Mouse (Mus musculus) bone marrow, adult 2 months (tissue): Measurements from ENCODE around the gene Gramd1b.

Source experiments
- CTCF ChIP-seq: fragments of 200-500 bp; IDR thresholded peaks from 2 replicates; pipeline ENCODE4 v1.5.1; 2011; ENCODE audit warnings: low read length, control low read depth; ENCODE audit not compliant: control insufficient read depth, insufficient read depth
- POLR2A ChIP-seq: fragments of 200-500 bp; IDR thresholded peaks from 2 replicates; pipeline ENCODE4 v1.6.1; 2011; ENCODE audit warnings: low read depth, mild to moderate bottlenecking, control low read depth, low read length, borderline replicate concordance; ENCODE audit not compliant: control insufficient read depth

DNA sequence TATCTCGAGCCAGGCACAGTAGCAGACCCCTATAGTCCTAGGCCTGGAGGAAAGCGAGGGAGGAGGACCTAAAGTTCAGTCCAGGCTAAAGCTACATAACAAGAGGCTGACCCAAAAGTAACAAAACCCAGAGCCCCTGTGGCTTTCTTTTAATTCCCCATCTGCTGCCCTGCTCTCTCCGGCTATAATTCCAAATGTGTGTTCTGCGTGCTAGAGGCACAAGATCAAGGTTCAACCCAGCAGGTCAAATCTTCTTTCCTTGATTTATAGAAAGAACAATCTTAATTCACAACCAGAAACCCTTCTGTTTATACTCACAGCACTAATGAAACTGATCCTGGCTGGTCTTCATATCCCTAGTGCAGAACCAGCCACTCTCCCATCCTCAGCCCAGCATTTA lies 118.9 kb downstream of the Gramd1b start:
- TF ChIP-seq CTCF (no peak), POLR2A (no peak)
